In the genomic region with DNA sequence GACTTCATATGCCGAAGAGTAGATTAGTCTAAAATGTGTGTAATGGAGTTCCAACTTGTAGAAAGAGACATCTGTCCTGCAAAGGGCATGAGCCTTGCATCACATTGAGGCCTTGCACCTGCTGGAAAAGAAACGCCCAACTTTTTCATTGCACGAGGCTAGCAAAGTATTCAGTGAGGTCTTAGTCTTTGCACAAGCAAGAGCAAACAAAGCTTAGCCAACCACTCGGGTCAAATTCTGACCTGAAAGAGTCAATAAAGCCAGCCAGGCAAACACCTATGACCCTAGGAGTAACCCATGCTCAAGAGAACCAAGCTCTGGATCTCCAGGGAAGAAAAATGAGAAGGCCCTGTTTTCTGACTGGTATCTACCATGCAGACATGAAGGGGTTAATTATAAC, we compare ENCODE assay signal across 19 mouse cellular contexts. TPM values are rescaled to one million over a fixed set of nuclear protein-coding genes. Genes with fewer than 3 reads are reported as not detected.
DNase-seq lines count a peak whose midpoint lies in the region; ATAC-seq and TF ChIP-seq lines count a peak whose summit lies in the region.
"Had no signal": no experiment of that assay in that cellular context is flagged by ENCODE, and none has a peak within 500 bp of the region (broad histone marks: within the 10 kb centered on the region; RNA-seq: fewer than 3 reads in every experiment).

No protein-coding gene starts in this region.

- no peaks in the 10 kb centered on the region for H3K27me3 ChIP-seq in heart, embryonic 10.5 days (ENCODE audit: insufficient read depth, poor library complexity, severe bottlenecking)
- H3K27me3 ChIP-seq in liver, embryonic 12.5 days (replicated peaks) = peaks cover 10% of the 10 kb centered on the region; the same call in 1 of the 2 replicates
- H3K27me3 ChIP-seq in stomach, postnatal 0 days (ENCODE audit: control insufficient read depth, insufficient read depth, low read length) = no peaks in the 10 kb centered on the region
- H3K27me3 ChIP-seq: CH12.LX; forebrain, embryonic 15.5 days; neural tube, embryonic 15.5 days had no signal

- intact Hi-C loops in heart, postnatal 10 days (cut with DNase I) = no loop called here

- H3K9ac ChIP-seq in liver, embryonic 12.5 days = no peak overlapping the region
- no peak overlapping the region for H3K9ac ChIP-seq in stomach, postnatal 0 days (ENCODE audit: low read length)
- H3K9ac ChIP-seq: forebrain, embryonic 15.5 days; neural tube, embryonic 15.5 days had no signal

- ATAC-seq in liver, embryonic 12.5 days = peak; percentile 27; the same call in 1 of the 2 replicates
- ATAC-seq in stomach, postnatal 0 days (ENCODE audit: low FRiP score, low TSS enrichment) = no peak
- ATAC-seq: forebrain, embryonic 15.5 days; hindbrain, embryonic 16.5 days had no signal

- TF ChIP-seq EP300 in stomach, postnatal 0 days (optimal IDR thresholded peaks at IDR 0.05) = no peak

- H3K9me3 ChIP-seq in heart, embryonic 10.5 days = no peaks in the 10 kb centered on the region
- no peaks in the 10 kb centered on the region for H3K9me3 ChIP-seq in liver, embryonic 12.5 days (replicated peaks)
- H3K9me3 ChIP-seq in stomach, postnatal 0 days (ENCODE audit: control insufficient read depth, low read length) = no peaks in the 10 kb centered on the region
- H3K9me3 ChIP-seq: forebrain, embryonic 15.5 days; neural tube, embryonic 15.5 days had no signal

- H3K4me3 ChIP-seq in heart, embryonic 10.5 days = no peak overlapping the region
- no peak overlapping the region for H3K4me3 ChIP-seq in liver, embryonic 12.5 days
- H3K4me3 ChIP-seq in stomach, postnatal 0 days (ENCODE audit: low read depth, low read length) = no peak overlapping the region
- H3K4me3 ChIP-seq: forebrain, embryonic 15.5 days; neural tube, embryonic 15.5 days had no signal

- no peak for DNase-seq in heart, embryonic 10.5 days (ENCODE audit: low spot score)
- no peak for DNase-seq in heart, postnatal 10 days
- DNase-seq in lung, adult 18-20 months = peak; percentile 30 to 64
- DNase-seq in lung, postnatal 25 days (ENCODE audit: low spot score) = no peak
- peak; percentile 33 for DNase-seq in stomach, postnatal 0 days (ENCODE audit: low spot score)
- DNase-seq in thymus, postnatal 25 days = no peak
- no peak for DNase-seq in frontal cortex, postnatal 14 days (ENCODE audit: low spot score in 2 of 2)
- DNase-seq: adrenal gland, postnatal 10 days; cerebellum, adult 18-20 months; heart, adult 11 months; kidney, postnatal 14 days; layer of hippocampus, adult 9-11 months; lung, adult 2 months had no signal

- H3K36me3 ChIP-seq in heart, embryonic 10.5 days = no peaks in the 10 kb centered on the region
- H3K36me3 ChIP-seq in liver, embryonic 12.5 days = no peaks in the 10 kb centered on the region
- no peaks in the 10 kb centered on the region for H3K36me3 ChIP-seq in stomach, postnatal 0 days (ENCODE audit: control insufficient read depth, insufficient read depth, low read length)
- H3K36me3 ChIP-seq: forebrain, embryonic 15.5 days; neural tube, embryonic 15.5 days had no signal

- no peak overlapping the region for H3K4me2 ChIP-seq in liver, embryonic 12.5 days
- H3K4me2 ChIP-seq in stomach, postnatal 0 days (replicated peaks; ENCODE audit: low read depth) = no peak overlapping the region
- H3K4me2 ChIP-seq: forebrain, embryonic 15.5 days; midbrain, embryonic 11.5 days; neural tube, embryonic 15.5 days had no signal

- 83% methylated on average over 4 of the region's 4 CpGs for WGBS in heart, embryonic 10.5 days
- WGBS in liver, embryonic 12.5 days (ENCODE audit: insufficient replicate concordance) = 67% methylated on average over 4 of the region's 4 CpGs
- 63% methylated on average over 4 of the region's 4 CpGs for WGBS in stomach, postnatal 0 days

- peak overlapping the region; percentile 75 for H3K27ac ChIP-seq in heart, embryonic 10.5 days
- H3K27ac ChIP-seq in liver, embryonic 12.5 days = peak overlapping the region; percentile 60
- no peak overlapping the region for H3K27ac ChIP-seq in stomach, postnatal 0 days (replicated peaks)
- H3K27ac ChIP-seq: neural tube, embryonic 15.5 days had no signal

- TF ChIP-seq CTCF in stomach, postnatal 0 days (IDR thresholded peaks at IDR 0.05; ENCODE audit: low read depth) = no peak

- peaks cover 67% of the 10 kb centered on the region for H3K4me1 ChIP-seq in heart, embryonic 10.5 days
- H3K4me1 ChIP-seq in liver, embryonic 12.5 days = peaks cover 87% of the 10 kb centered on the region
- H3K4me1 ChIP-seq in stomach, postnatal 0 days (replicated peaks; ENCODE audit: control insufficient read depth, insufficient read depth) = peaks cover 10% of the 10 kb centered on the region

RNA-seq across cellular contexts. Expression of a gene that starts 34.1 kb away (rescaled TPM):
- 4.5 and 6.2 TPM in 2 replicates for polyA plus RNA-seq in heart, embryonic 10.5 days (2016; fragmentation: Nextera tagmentation; extraction: Ambion mirVana)
- 10 to 100 TPM; 17.7 to 22.0 TPM for total RNA-seq in heart, postnatal 10 days (2021)
- polyA plus RNA-seq in liver, embryonic 12.5 days (2016; fragmentation: Nextera tagmentation; extraction: Ambion mirVana) = 9.6 and 10.4 TPM in 2 replicates
- 3.3 and 3.9 TPM in 2 replicates for polyA plus RNA-seq in stomach, postnatal 0 days (2015; fragmentation: Nextera tagmentation; extraction: Ambion mirVana)

Comparison
In these comparisons a context has a peak if more than half of its experiments do, and no peak if none do; other contexts are left out.
1. DNase-seq: peak in lung, adult 18-20 months (2 of 2) and stomach, postnatal 0 days (single experiment); none in heart, embryonic 10.5 days (single experiment), heart, postnatal 10 days (0 of 2), lung, postnatal 25 days (single experiment), thymus, postnatal 25 days (single experiment) and frontal cortex, postnatal 14 days (0 of 2).